Mouse (Mus musculus) bone marrow macrophage, adult 2 months (primary cell): ENCODE data around the gene Nab2.

Experiments used
- CTCF ChIP-seq: IDR thresholded peaks from 2 replicates; pipeline ENCODE4 v1.5.1; 2012; ENCODE audit warnings: low read depth, mild to moderate bottlenecking, low read length, moderate library complexity
- POLR2A ChIP-seq: IDR thresholded peaks from 2 replicates; pipeline ENCODE4 v1.6.1; 2012; ENCODE audit warnings: mild to moderate bottlenecking, low read depth, low read length, borderline replicate concordance

GRCm38 (mm10) chr10:127679881-127680280, 11.5 kb upstream of the Nab2 start:
- TF ChIP-seq CTCF (no peak), POLR2A (no peak)
